Mouse (Mus musculus) gastrocnemius, postnatal 25 days (tissue): ENCODE data around the gene F10. TPM values are rescaled to one million over a fixed set of nuclear protein-coding genes. Genes with fewer than 3 reads are reported as not detected.

Experiments
- DNase-seq: peaks from one replicate; pipeline ENCODE4 v3.0.0; 2022
- long read RNA-seq, 2 experiments: library from polyadenylated mRNA; stranded (forward); transcript quantifications; one replicate each; pipeline ENCODE4 v2.0.0; 2021
- total RNA-seq, 2 experiments: library from RNA; stranded (reverse); gene quantifications; 1 replicate in 1 of 2; 2 replicates in 1 of 2; pipeline ENCODE4 v1.2.3; 2021

F10 gene
- under 1 TPM in 1 of 2 experiments, not detected in 1; 0.32 TPM for total RNA-seq
- long read RNA-seq, experiment 1: 0 reads
- long read RNA-seq, experiment 2: 0 reads

GRCm38 (mm10) chr8:13037015-13037414 lies at the start of gene F10:
TSS of gene F10 (plus strand) at chr8:13037308.
- no peak for DNase-seq

GRCm38 (mm10) chr8:12987571-12987970 lies 49.5 kb upstream of the F10 start:
- DNase-seq: no peak

- no peak for DNase-seq
Observed at GRCm38 (mm10) chr8:12988722-12989430, 48.2 kb upstream of the F10 start.

GRCm38 (mm10) chr8:12991411-12991810 lies 45.7 kb upstream of the F10 start:
- no peak for DNase-seq

- no peak for DNase-seq
Observed at GRCm38 (mm10) chr8:12994468-12994867, 42.6 kb upstream of the F10 start.

GRCm38 (mm10) chr8:12995481-12995880 lies 41.6 kb upstream of the F10 start:
- DNase-seq: no peak

GRCm38 (mm10) chr8:12996831-12997275 lies 40.3 kb upstream of the F10 start:
- DNase-seq: peak; percentile 63

- no peak for DNase-seq
Observed at GRCm38 (mm10) chr8:12998331-12998730, 38.8 kb upstream of the F10 start.

GRCm38 (mm10) chr8:12999793-13000192 lies 37.3 kb upstream of the F10 start:
- no peak for DNase-seq

GRCm38 (mm10) chr8:13007458-13007857 lies 29.6 kb upstream of the F10 start:
- no peak for DNase-seq

GRCm38 (mm10) chr8:13010313-13010712 lies 26.8 kb upstream of the F10 start:
- no peak for DNase-seq

GRCm38 (mm10) chr8:13019560-13019959 lies 17.5 kb upstream of the F10 start:
- DNase-seq: no peak

- DNase-seq: no peak
Observed at GRCm38 (mm10) chr8:13021830-13022229, 15.3 kb upstream of the F10 start.

- DNase-seq: no peak
Observed at GRCm38 (mm10) chr8:13025487-13026224, 11.5 kb upstream of the F10 start, which contains the start of gene F7. TSS of gene F7 (plus strand) at chr8:13026034.

- no peak for DNase-seq
Observed at GRCm38 (mm10) chr8:13027615-13028014, 9.5 kb upstream of the F10 start.

GRCm38 (mm10) chr8:13028482-13028881 lies 8.6 kb upstream of the F10 start:
- DNase-seq: no peak

- DNase-seq: no peak
Observed at GRCm38 (mm10) chr8:13036346-13036812, 729 bp upstream of the F10 start.

GRCm38 (mm10) chr8:13037569-13037968 lies 461 bp downstream of the F10 start:
- DNase-seq: no peak

- DNase-seq: no peak
Observed at GRCm38 (mm10) chr8:13039054-13039453, 1.9 kb downstream of the F10 start.

- no peak for DNase-seq
Observed at GRCm38 (mm10) chr8:13041459-13041858, 4.4 kb downstream of the F10 start.

GRCm38 (mm10) chr8:13047652-13048051 lies 10.5 kb downstream of the F10 start:
- DNase-seq: no peak

- no peak for DNase-seq
Observed at GRCm38 (mm10) chr8:13050550-13050949, 13.4 kb downstream of the F10 start.

GRCm38 (mm10) chr8:13057351-13057750 lies 20.2 kb downstream of the F10 start:
- no peak for DNase-seq
